Mouse (Mus musculus): ENCODE data around the gene Gas2l1. TPM values are rescaled to one million over a fixed set of nuclear protein-coding genes. Genes with fewer than 3 reads are reported as not detected.

Gene Gas2l1
- polyA plus RNA-seq, 1 experiment from 2014 or later = 14.4 TPM

GRCm38 (mm10) chr11:5074882-5075281 is 9.8 kb upstream of the Gas2l1 start:
- H3K9ac ChIP-seq (ENCODE audit: low read length) = no peak overlapping the region
- H3K4me3 ChIP-seq (ENCODE audit: low read depth, low read length) = no peak overlapping the region
- DNase-seq (ENCODE audit: low spot score) (peak; percentile 68), ATAC-seq (0 out of 2 replicates have a peak, but pooled peaks have one; percentile 44)
- peaks cover 83% of the 10 kb centered on the region for H3K36me3 ChIP-seq (ENCODE audit: control insufficient read depth, insufficient read depth, low read length)
- H3K27me3 ChIP-seq (replicated peaks; ENCODE audit: control insufficient read depth, insufficient read depth, low read length) = no peaks in the 10 kb centered on the region
- H3K4me2 ChIP-seq (ENCODE audit: low read length) = no peak overlapping the region
- H3K4me1 ChIP-seq (ENCODE audit: control insufficient read depth, insufficient read depth, low read length) = no peaks in the 10 kb centered on the region
- 70% methylated on average over 4 of the region's 4 CpGs for WGBS
- H3K9me3 ChIP-seq (replicated peaks; ENCODE audit: control insufficient read depth, low read length) = no peaks in the 10 kb centered on the region
- no peak overlapping the region for H3K27ac ChIP-seq (ENCODE audit: low read depth, low read length)

GRCm38 (mm10) chr11:5068126-5068971 is 3.2 kb upstream of the Gas2l1 start:
- no peak overlapping the region for H3K4me2 ChIP-seq (ENCODE audit: low read length)
- H3K27me3 ChIP-seq (replicated peaks; ENCODE audit: control insufficient read depth, insufficient read depth, low read length) = peaks cover 4% of the 10 kb centered on the region; the same call in 1 of the 2 replicates
- DNase-seq (ENCODE audit: low spot score) = no peak
- H3K27ac ChIP-seq (ENCODE audit: low read depth, low read length) = no peak overlapping the region
- H3K9ac ChIP-seq (ENCODE audit: low read length) = no peak overlapping the region
- no peaks in the 10 kb centered on the region for H3K9me3 ChIP-seq (replicated peaks; ENCODE audit: control insufficient read depth, low read length)
- ATAC-seq = no peak
- peaks cover 8% of the 10 kb centered on the region for H3K4me1 ChIP-seq (ENCODE audit: control insufficient read depth, insufficient read depth, low read length)
- peaks cover 61% of the 10 kb centered on the region for H3K36me3 ChIP-seq (ENCODE audit: control insufficient read depth, insufficient read depth, low read length)
- WGBS = 86% methylated on average over 9 of the region's 9 CpGs
- no peak overlapping the region for H3K4me3 ChIP-seq (ENCODE audit: low read depth, low read length)

GRCm38 (mm10) chr11:5067063-5067462 is 1.9 kb upstream of the Gas2l1 start:
- no peak overlapping the region for H3K27ac ChIP-seq (ENCODE audit: low read depth, low read length)
- no peak overlapping the region for H3K4me2 ChIP-seq (ENCODE audit: low read length)
- H3K9ac ChIP-seq (ENCODE audit: low read length) = no peak overlapping the region
- DNase-seq (ENCODE audit: low spot score) = no peak
- H3K9me3 ChIP-seq (replicated peaks; ENCODE audit: control insufficient read depth, low read length) = no peaks in the 10 kb centered on the region
- no peak overlapping the region for H3K4me3 ChIP-seq (ENCODE audit: low read depth, low read length)
- peaks cover 14% of the 10 kb centered on the region for H3K27me3 ChIP-seq (replicated peaks; ENCODE audit: control insufficient read depth, insufficient read depth, low read length)
- H3K36me3 ChIP-seq (ENCODE audit: control insufficient read depth, insufficient read depth, low read length) = peaks cover 48% of the 10 kb centered on the region
- H3K4me1 ChIP-seq (ENCODE audit: control insufficient read depth, insufficient read depth, low read length) = peaks cover 15% of the 10 kb centered on the region
- ATAC-seq = no peak

- DNase-seq (ENCODE audit: low spot score) (no peak), ATAC-seq (no peak)
- 20% methylated on average over 36 of the region's 38 CpGs for WGBS
- Histone ChIP-seq H3K9ac (ENCODE audit: low read length) (peak overlapping the region; percentile 75), H3K36me3 (ENCODE audit: control insufficient read depth, insufficient read depth, low read length) (peaks cover 24% of the 10 kb centered on the region), H3K27ac (ENCODE audit: low read depth, low read length) (0 out of 2 replicates have a peak overlapping the region, but pooled peaks have one; percentile 3), H3K4me1 (ENCODE audit: control insufficient read depth, insufficient read depth, low read length) (peaks cover 23% of the 10 kb centered on the region), H3K9me3 (replicated peaks; ENCODE audit: control insufficient read depth, low read length) (no peaks in the 10 kb centered on the region), H3K4me3 (ENCODE audit: low read depth, low read length) (peak overlapping the region; percentile 73), H3K27me3 (replicated peaks; ENCODE audit: control insufficient read depth, insufficient read depth, low read length) (peaks cover 39% of the 10 kb centered on the region), H3K4me2 (ENCODE audit: low read length) (peak overlapping the region; percentile 84)
These were observed 658 bp downstream of the Gas2l1 start for GRCm38 (mm10) chr11:5064282-5065055.

GRCm38 (mm10) chr11:5063561-5064281 is 1.4 kb downstream of the Gas2l1 start:
- no peak for DNase-seq (ENCODE audit: low spot score)
- Histone ChIP-seq H3K4me2 (ENCODE audit: low read length) (peak overlapping the region; percentile 84), H3K9ac (ENCODE audit: low read length) (peak overlapping the region; percentile 75; the same call in 1 of the 2 replicates), H3K4me3 (ENCODE audit: low read depth, low read length) (peak overlapping the region; percentile 73), H3K9me3 (replicated peaks; ENCODE audit: control insufficient read depth, low read length) (no peaks in the 10 kb centered on the region), H3K4me1 (ENCODE audit: control insufficient read depth, insufficient read depth, low read length) (peaks cover 23% of the 10 kb centered on the region), H3K36me3 (ENCODE audit: control insufficient read depth, insufficient read depth, low read length) (peaks cover 17% of the 10 kb centered on the region), H3K27ac (ENCODE audit: low read depth, low read length) (no peak overlapping the region), H3K27me3 (replicated peaks; ENCODE audit: control insufficient read depth, insufficient read depth, low read length) (peaks cover 47% of the 10 kb centered on the region)
- 62% methylated on average over 31 of the region's 31 CpGs for WGBS
- no peak for ATAC-seq

- Histone ChIP-seq H3K27me3 (replicated peaks; ENCODE audit: control insufficient read depth, insufficient read depth, low read length) (peaks cover 49% of the 10 kb centered on the region), H3K4me1 (ENCODE audit: control insufficient read depth, insufficient read depth, low read length) (peaks cover 23% of the 10 kb centered on the region), H3K9me3 (replicated peaks; ENCODE audit: control insufficient read depth, low read length) (no peaks in the 10 kb centered on the region), H3K9ac (ENCODE audit: low read length) (no peak overlapping the region), H3K36me3 (ENCODE audit: control insufficient read depth, insufficient read depth, low read length) (peaks cover 9% of the 10 kb centered on the region), H3K27ac (ENCODE audit: low read depth, low read length) (no peak overlapping the region), H3K4me3 (ENCODE audit: low read depth, low read length) (no peak overlapping the region), H3K4me2 (ENCODE audit: low read length) (no peak overlapping the region)
- no peak for DNase-seq (ENCODE audit: low spot score)
- no peak for ATAC-seq
- 61% methylated on average over 13 of the region's 13 CpGs for WGBS
These were observed 2.1 kb downstream of the Gas2l1 start for GRCm38 (mm10) chr11:5062860-5063505.

- Histone ChIP-seq H3K4me2 (ENCODE audit: low read length) (peak overlapping the region; percentile 65), H3K9me3 (replicated peaks; ENCODE audit: control insufficient read depth, low read length) (no peaks in the 10 kb centered on the region), H3K36me3 (ENCODE audit: control insufficient read depth, insufficient read depth, low read length) (peaks cover 3% of the 10 kb centered on the region; the same call in 1 of the 2 replicates), H3K4me1 (ENCODE audit: control insufficient read depth, insufficient read depth, low read length) (peaks cover 23% of the 10 kb centered on the region), H3K9ac (ENCODE audit: low read length) (no peak overlapping the region; the same call in 1 of the 2 replicates), H3K4me3 (ENCODE audit: low read depth, low read length) (peak overlapping the region; percentile 30), H3K27me3 (replicated peaks; ENCODE audit: control insufficient read depth, insufficient read depth, low read length) (peaks cover 56% of the 10 kb centered on the region), H3K27ac (ENCODE audit: low read depth, low read length) (no peak overlapping the region)
- 20% methylated on average over 13 of the region's 13 CpGs for WGBS
- ATAC-seq = no peak
- DNase-seq (ENCODE audit: low spot score) = no peak
These were observed 2.8 kb downstream of the Gas2l1 start for GRCm38 (mm10) chr11:5062326-5062725.
